Mouse (Mus musculus): ENCODE data around the gene Zfp423. TPM values are rescaled to one million over a fixed set of nuclear protein-coding genes. Genes with fewer than 3 reads are reported as not detected.
A peak's percentile ranks its signal among the peaks of the same experiment; 100 is the strongest.

The Zfp423 gene
- polyA plus RNA-seq, 1 experiment from 2014 or later: 36.6 TPM

DNA sequence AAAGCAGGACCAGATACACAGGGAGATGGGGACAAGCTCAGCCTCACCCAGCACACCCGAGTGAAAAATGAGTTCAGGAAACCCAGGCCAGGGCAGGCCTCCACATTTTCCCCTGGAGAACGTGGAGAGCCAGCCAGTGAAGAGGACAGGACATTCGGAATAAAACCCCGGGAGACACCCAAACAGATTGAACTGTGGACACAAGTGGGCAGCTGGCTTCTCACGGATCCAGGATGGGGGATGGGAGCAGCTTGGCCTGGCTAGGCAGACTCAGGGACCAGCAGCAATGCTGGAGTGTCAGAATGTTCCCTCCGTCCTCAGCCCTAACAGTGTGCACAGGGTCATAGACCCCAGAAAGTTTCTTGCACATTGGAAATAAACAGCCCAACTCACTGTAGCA lies 18.7 kb downstream of the Zfp423 start:
- peaks cover 6% of the 10 kb centered on the region; the same call in 1 of the 2 replicates for H3K36me3 ChIP-seq (replicated peaks)
- no peak overlapping the region for H3K4me3 ChIP-seq (replicated peaks)
- no peak overlapping the region for H3K9ac ChIP-seq
- no peak overlapping the region for H3K4me2 ChIP-seq
- peaks cover 68% of the 10 kb centered on the region for H3K4me1 ChIP-seq
- 33% methylated on average over 6 of the region's 6 CpGs for WGBS
- H3K27ac ChIP-seq: 0 out of 2 replicates have a peak overlapping the region, but pooled peaks have one; percentile 20
- peaks cover 3% of the 10 kb centered on the region; the same call in 1 of the 2 replicates for H3K27me3 ChIP-seq
- ATAC-seq (ENCODE audit: low FRiP score): no peak
- no peaks in the 10 kb centered on the region for H3K9me3 ChIP-seq

DNA sequence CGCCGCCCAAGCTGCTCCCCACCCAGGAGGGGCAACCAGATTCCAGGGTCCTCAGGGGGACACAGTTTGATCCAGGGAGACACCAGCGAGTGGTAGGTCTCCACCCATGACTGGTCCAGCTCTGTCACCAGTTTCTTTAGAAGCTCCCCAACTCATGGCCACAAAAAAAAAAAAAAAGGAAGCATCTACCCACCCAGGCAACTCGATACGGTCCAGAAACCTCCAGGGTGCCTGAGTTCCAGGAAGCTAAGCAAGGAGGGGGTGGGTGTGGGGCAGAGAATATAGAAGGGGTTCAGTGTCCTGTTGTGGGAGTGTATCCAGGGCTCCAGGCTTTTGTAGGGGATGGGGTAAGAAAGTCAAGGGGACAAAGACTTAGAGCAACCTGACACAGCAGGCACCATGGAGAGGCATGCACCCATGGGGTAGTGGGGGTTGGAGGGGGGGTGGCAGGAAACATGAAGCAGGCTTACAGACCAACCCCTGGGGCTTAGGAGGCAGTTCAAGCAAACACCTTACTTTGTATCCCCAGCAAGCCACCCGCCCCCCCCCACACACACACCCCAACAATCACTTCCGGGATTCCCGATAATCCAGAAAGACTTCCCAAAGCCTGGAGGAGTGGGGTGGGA lies 20.0 kb downstream of the Zfp423 start:
- Histone ChIP-seq H3K36me3 (replicated peaks) (no peaks in the 10 kb centered on the region), H3K9me3 (no peaks in the 10 kb centered on the region), H3K9ac (no peak overlapping the region), H3K27ac (peak overlapping the region; percentile 68; the same call in 1 of the 2 replicates), H3K4me1 (peaks cover 68% of the 10 kb centered on the region), H3K27me3 (no peaks in the 10 kb centered on the region), H3K4me2 (peak overlapping the region; percentile 51), H3K4me3 (replicated peaks) (peak overlapping the region; percentile 19; the same call in 1 of the 2 replicates)
- no peak for ATAC-seq (ENCODE audit: low FRiP score)
- 16% methylated on average over 8 of the region's 8 CpGs for WGBS

- peak overlapping the region; percentile 51 for H3K9ac ChIP-seq
- peak overlapping the region; percentile 68 for H3K27ac ChIP-seq
- peaks cover 68% of the 10 kb centered on the region for H3K4me1 ChIP-seq
- WGBS: 3% methylated on average over 18 of the region's 20 CpGs
- H3K27me3 ChIP-seq: no peaks in the 10 kb centered on the region
- peak; percentile 77 for ATAC-seq (ENCODE audit: low FRiP score)
- peak overlapping the region; percentile 51 for H3K4me2 ChIP-seq
- peak overlapping the region; percentile 19 for H3K4me3 ChIP-seq (replicated peaks)
- H3K36me3 ChIP-seq (replicated peaks): no peaks in the 10 kb centered on the region
- no peaks in the 10 kb centered on the region for H3K9me3 ChIP-seq
Observed at GRCm38 (mm10) chr8:87938351-87939232, 20.8 kb downstream of the Zfp423 start.

DNA sequence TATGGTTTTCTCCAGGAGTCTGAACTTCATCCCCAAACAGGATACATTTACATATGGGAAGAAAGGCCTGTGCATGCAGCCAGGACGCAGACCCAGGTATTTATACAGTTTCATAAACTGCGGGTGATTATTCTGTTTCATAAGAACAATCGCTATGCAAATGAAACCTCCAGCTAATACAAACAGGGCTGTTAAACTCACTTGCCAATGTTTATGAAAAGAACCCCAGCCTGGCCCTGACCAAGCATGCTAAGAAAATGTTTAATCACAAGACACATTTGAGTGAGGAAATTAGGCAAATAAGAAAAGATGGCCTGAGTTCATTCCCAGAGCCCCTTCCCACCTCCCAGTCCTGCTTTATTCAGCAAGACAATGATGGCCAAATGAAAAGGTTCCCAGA lies 22.2 kb downstream of the Zfp423 start:
- no peak overlapping the region for H3K4me3 ChIP-seq (replicated peaks)
- H3K9me3 ChIP-seq: no peaks in the 10 kb centered on the region
- H3K27ac ChIP-seq: peak overlapping the region; percentile 68; the same call in 1 of the 2 replicates
- no peaks in the 10 kb centered on the region for H3K36me3 ChIP-seq (replicated peaks)
- H3K4me1 ChIP-seq: peaks cover 77% of the 10 kb centered on the region
- ATAC-seq (ENCODE audit: low FRiP score): no peak
- H3K4me2 ChIP-seq: no peak overlapping the region
- H3K9ac ChIP-seq: no peak overlapping the region
- H3K27me3 ChIP-seq: no peaks in the 10 kb centered on the region
- WGBS: 26% methylated on average over 3 of the region's 3 CpGs

- Histone ChIP-seq H3K9me3 (no peaks in the 10 kb centered on the region), H3K4me3 (replicated peaks) (no peak overlapping the region), H3K9ac (no peak overlapping the region), H3K36me3 (replicated peaks) (no peaks in the 10 kb centered on the region), H3K27ac (no peak overlapping the region), H3K4me1 (peaks cover 74% of the 10 kb centered on the region), H3K27me3 (no peaks in the 10 kb centered on the region), H3K4me2 (no peak overlapping the region)
- no peak for ATAC-seq (ENCODE audit: low FRiP score)
- 92% methylated on average over 6 of the region's 6 CpGs for WGBS
Observed at GRCm38 (mm10) chr8:87935088-87935680, 24.2 kb downstream of the Zfp423 start.

GRCm38 (mm10) chr8:87934175-87934574 lies 25.2 kb downstream of the Zfp423 start:
- H3K27ac ChIP-seq: no peak overlapping the region
- H3K9ac ChIP-seq: no peak overlapping the region
- H3K27me3 ChIP-seq: no peaks in the 10 kb centered on the region
- no peak overlapping the region for H3K4me3 ChIP-seq (replicated peaks)
- H3K4me1 ChIP-seq: peaks cover 72% of the 10 kb centered on the region
- H3K9me3 ChIP-seq: no peaks in the 10 kb centered on the region
- ATAC-seq (ENCODE audit: low FRiP score): no peak
- H3K4me2 ChIP-seq: no peak overlapping the region
- 71% methylated on average over 13 of the region's 13 CpGs for WGBS
- H3K36me3 ChIP-seq (replicated peaks): no peaks in the 10 kb centered on the region

- no peaks in the 10 kb centered on the region for H3K36me3 ChIP-seq (replicated peaks)
- no peak overlapping the region for H3K9ac ChIP-seq
- ATAC-seq (ENCODE audit: low FRiP score): no peak
- 51% methylated on average over 8 of the region's 8 CpGs for WGBS
- peaks cover 71% of the 10 kb centered on the region for H3K4me1 ChIP-seq
- no peak overlapping the region for H3K4me2 ChIP-seq
- H3K27me3 ChIP-seq: no peaks in the 10 kb centered on the region
- no peak overlapping the region for H3K27ac ChIP-seq
- H3K4me3 ChIP-seq (replicated peaks): no peak overlapping the region
- no peaks in the 10 kb centered on the region for H3K9me3 ChIP-seq
Observed at GRCm38 (mm10) chr8:87933752-87934151, 25.6 kb downstream of the Zfp423 start.

DNA sequence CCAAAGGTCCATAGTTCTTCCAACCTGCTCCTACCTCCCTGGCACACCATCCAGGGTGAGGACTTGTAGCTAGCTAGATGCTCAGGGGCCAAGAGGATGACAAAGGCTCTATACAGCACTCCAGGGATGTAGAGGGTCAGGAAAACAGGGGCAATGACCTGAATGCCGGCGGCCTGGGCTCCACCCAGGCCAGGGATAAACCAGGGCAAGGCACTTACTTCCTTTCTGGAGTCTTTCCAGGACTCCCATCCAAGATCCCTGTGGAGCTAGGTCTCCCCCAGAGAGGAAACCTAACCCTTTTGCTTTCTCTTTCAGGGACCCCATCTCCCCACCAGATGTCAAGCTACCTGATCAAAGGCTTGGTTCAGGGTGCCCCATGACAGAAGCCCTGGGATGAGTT lies 30.5 kb downstream of the Zfp423 start:
- Histone ChIP-seq H3K9ac (no peak overlapping the region), H3K4me2 (no peak overlapping the region), H3K4me3 (replicated peaks) (no peak overlapping the region), H3K27ac (no peak overlapping the region), H3K4me1 (peaks cover 58% of the 10 kb centered on the region), H3K27me3 (no peaks in the 10 kb centered on the region), H3K9me3 (no peaks in the 10 kb centered on the region), H3K36me3 (replicated peaks) (no peaks in the 10 kb centered on the region)
- WGBS: 38% methylated on average over 2 of the region's 2 CpGs
- ATAC-seq (ENCODE audit: low FRiP score): no peak

DNA sequence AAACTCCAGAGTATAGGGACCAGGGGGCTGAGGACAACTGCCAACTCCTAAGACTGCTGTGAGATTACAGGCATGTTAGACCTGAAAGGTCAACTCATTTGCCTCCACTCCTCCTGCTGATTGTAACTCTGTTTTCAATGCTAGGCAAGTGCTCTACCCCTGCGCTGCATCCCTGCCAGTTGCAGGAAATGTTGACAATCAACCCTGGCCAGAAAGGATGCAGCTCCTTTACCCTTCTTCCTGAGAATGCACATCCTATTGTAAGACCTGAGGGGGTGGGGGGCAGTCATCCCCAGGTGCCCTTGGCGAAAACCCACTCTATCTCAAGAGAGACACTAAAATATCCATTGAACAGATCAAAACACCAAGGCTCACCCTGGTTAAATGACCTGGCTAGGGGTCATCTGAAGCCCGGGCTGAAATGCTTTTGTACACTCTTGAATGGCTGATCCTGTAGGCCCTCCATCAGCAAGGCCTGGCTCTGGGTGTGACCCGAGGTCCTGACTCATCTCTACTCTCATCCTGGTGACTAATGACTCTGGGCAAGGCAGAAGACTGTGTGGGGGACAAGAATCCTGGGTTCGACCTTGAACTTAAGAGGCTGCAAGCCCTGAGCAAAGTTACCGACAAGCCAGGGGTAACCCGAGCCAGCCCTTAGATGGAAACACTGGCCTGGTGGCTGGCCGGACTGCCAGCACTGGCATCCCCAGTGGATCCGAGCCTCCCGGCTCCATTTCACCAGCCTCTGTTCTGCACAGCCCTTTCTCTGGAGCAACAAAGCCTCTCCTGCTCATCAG lies 32.2 kb downstream of the Zfp423 start:
- H3K9me3 ChIP-seq: no peaks in the 10 kb centered on the region
- no peaks in the 10 kb centered on the region for H3K36me3 ChIP-seq (replicated peaks)
- H3K27me3 ChIP-seq: no peaks in the 10 kb centered on the region
- peaks cover 46% of the 10 kb centered on the region for H3K4me1 ChIP-seq
- ATAC-seq (ENCODE audit: low FRiP score): no peak
- peak overlapping the region; percentile 57; the same call in 1 of the 2 replicates for H3K27ac ChIP-seq
- WGBS: 58% methylated on average over 10 of the region's 10 CpGs
- H3K9ac ChIP-seq: no peak overlapping the region
- H3K4me2 ChIP-seq: no peak overlapping the region
- H3K4me3 ChIP-seq (replicated peaks): no peak overlapping the region

GRCm38 (mm10) chr8:87926098-87926890 lies 33.1 kb downstream of the Zfp423 start:
- Histone ChIP-seq H3K9ac (no peak overlapping the region), H3K9me3 (no peaks in the 10 kb centered on the region), H3K27ac (0 out of 2 replicates have a peak overlapping the region, but pooled peaks have one; percentile 6), H3K27me3 (no peaks in the 10 kb centered on the region), H3K4me3 (replicated peaks) (no peak overlapping the region), H3K4me2 (no peak overlapping the region), H3K4me1 (peaks cover 46% of the 10 kb centered on the region), H3K36me3 (replicated peaks) (0 out of 2 replicates have a peak, but pooled peaks cover 3% of the 10 kb centered on the region)
- 74% methylated on average over 7 of the region's 7 CpGs for WGBS
- no peak for ATAC-seq (ENCODE audit: low FRiP score)

GRCm38 (mm10) chr8:87922936-87923335 lies 36.5 kb downstream of the Zfp423 start:
- no peak overlapping the region for H3K4me2 ChIP-seq
- H3K27ac ChIP-seq: no peak overlapping the region
- no peaks in the 10 kb centered on the region for H3K9me3 ChIP-seq
- H3K9ac ChIP-seq: no peak overlapping the region
- no peaks in the 10 kb centered on the region for H3K27me3 ChIP-seq
- 88% methylated on average over 6 of the region's 6 CpGs for WGBS
- no peak for ATAC-seq (ENCODE audit: low FRiP score)
- H3K36me3 ChIP-seq (replicated peaks): 0 out of 2 replicates have a peak, but pooled peaks cover 3% of the 10 kb centered on the region
- H3K4me1 ChIP-seq: peaks cover 35% of the 10 kb centered on the region
- H3K4me3 ChIP-seq (replicated peaks): no peak overlapping the region

Measured in forebrain, embryonic 12.5 days (tissue).